Mouse (Mus musculus): Measurements from ENCODE around the gene Dync1h1. TPM values are rescaled to one million over a fixed set of nuclear protein-coding genes. Genes with fewer than 3 reads are reported as not detected.

The Dync1h1 gene
- polyA plus RNA-seq, 1 experiment from 2014 or later = 45.7 TPM

- H3K27ac ChIP-seq (replicated peaks) = no peak overlapping the region; the same call in 1 of the 2 replicates
- H3K4me3 ChIP-seq (replicated peaks) = no peak overlapping the region
- peaks cover 19% of the 10 kb centered on the region for H3K36me3 ChIP-seq
- no peak overlapping the region for H3K9ac ChIP-seq
- H3K4me1 ChIP-seq = peaks cover 10% of the 10 kb centered on the region; the same call in 1 of the 2 replicates
- no peak overlapping the region for H3K4me2 ChIP-seq (replicated peaks)
- no peaks in the 10 kb centered on the region for H3K9me3 ChIP-seq (replicated peaks)
- ATAC-seq (ENCODE audit: insufficient number of reproducible peaks, low FRiP score, low TSS enrichment, low read depth) = no peak
- H3K27me3 ChIP-seq = no peaks in the 10 kb centered on the region
- 60% methylated on average over 11 of the region's 11 CpGs for WGBS
Measured at GRCm38 (mm10) chr12:110608460-110609152, 7.4 kb downstream of the Dync1h1 start.

- Histone ChIP-seq H3K4me3 (replicated peaks) (no peak overlapping the region), H3K4me1 (0 out of 2 replicates have a peak, but pooled peaks cover 6% of the 10 kb centered on the region), H3K27me3 (no peaks in the 10 kb centered on the region), H3K9ac (no peak overlapping the region), H3K36me3 (peaks cover 23% of the 10 kb centered on the region), H3K9me3 (replicated peaks) (no peaks in the 10 kb centered on the region), H3K4me2 (replicated peaks) (no peak overlapping the region), H3K27ac (replicated peaks) (no peak overlapping the region; the same call in 1 of the 2 replicates)
- 70% methylated on average over 9 of the region's 9 CpGs for WGBS
- no peak for ATAC-seq (ENCODE audit: insufficient number of reproducible peaks, low FRiP score, low TSS enrichment, low read depth)
Measured at GRCm38 (mm10) chr12:110609153-110609497, 7.9 kb downstream of the Dync1h1 start.

GRCm38 (mm10) chr12:110610713-110611112, 9.5 kb downstream of the Dync1h1 start:
- Histone ChIP-seq H3K27ac (replicated peaks) (no peak overlapping the region), H3K36me3 (peaks cover 38% of the 10 kb centered on the region), H3K4me3 (replicated peaks) (no peak overlapping the region), H3K4me1 (0 out of 2 replicates have a peak, but pooled peaks cover 6% of the 10 kb centered on the region), H3K9me3 (replicated peaks) (no peaks in the 10 kb centered on the region), H3K9ac (no peak overlapping the region), H3K27me3 (no peaks in the 10 kb centered on the region), H3K4me2 (replicated peaks) (no peak overlapping the region)
- WGBS = 94% methylated on average over 2 of the region's 2 CpGs
- no peak for ATAC-seq (ENCODE audit: insufficient number of reproducible peaks, low FRiP score, low TSS enrichment, low read depth)

- no peak overlapping the region for H3K4me3 ChIP-seq (replicated peaks)
- no peaks in the 10 kb centered on the region for H3K9me3 ChIP-seq (replicated peaks)
- no peaks in the 10 kb centered on the region for H3K27me3 ChIP-seq
- H3K9ac ChIP-seq = no peak overlapping the region
- no peak overlapping the region for H3K27ac ChIP-seq (replicated peaks)
- no peak for ATAC-seq (ENCODE audit: insufficient number of reproducible peaks, low FRiP score, low TSS enrichment, low read depth)
- WGBS = 94% methylated on average over 11 of the region's 11 CpGs
- no peaks in the 10 kb centered on the region for H3K4me1 ChIP-seq
- no peak overlapping the region for H3K4me2 ChIP-seq (replicated peaks)
- peaks cover 99% of the 10 kb centered on the region for H3K36me3 ChIP-seq
Measured at GRCm38 (mm10) chr12:110630056-110630455, 28.8 kb downstream of the Dync1h1 start.

GRCm38 (mm10) chr12:110636293-110636692, 35.0 kb downstream of the Dync1h1 start:
- Histone ChIP-seq H3K27ac (replicated peaks) (no peak overlapping the region), H3K4me3 (replicated peaks) (no peak overlapping the region), H3K9me3 (replicated peaks) (no peaks in the 10 kb centered on the region), H3K36me3 (peaks cover 99% of the 10 kb centered on the region), H3K4me1 (no peaks in the 10 kb centered on the region), H3K9ac (no peak overlapping the region), H3K27me3 (no peaks in the 10 kb centered on the region), H3K4me2 (replicated peaks) (no peak overlapping the region)
- 95% methylated on average over 12 of the region's 12 CpGs for WGBS
- ATAC-seq (ENCODE audit: insufficient number of reproducible peaks, low FRiP score, low TSS enrichment, low read depth) = no peak

- no peak overlapping the region for H3K4me2 ChIP-seq (replicated peaks)
- H3K27ac ChIP-seq (replicated peaks) = no peak overlapping the region
- no peaks in the 10 kb centered on the region for H3K4me1 ChIP-seq
- H3K27me3 ChIP-seq = no peaks in the 10 kb centered on the region
- ATAC-seq (ENCODE audit: insufficient number of reproducible peaks, low FRiP score, low TSS enrichment, low read depth) = no peak
- WGBS = 92% methylated on average over 13 of the region's 13 CpGs
- H3K9me3 ChIP-seq (replicated peaks) = no peaks in the 10 kb centered on the region
- H3K4me3 ChIP-seq (replicated peaks) = no peak overlapping the region
- peaks cover 99% of the 10 kb centered on the region for H3K36me3 ChIP-seq
- no peak overlapping the region for H3K9ac ChIP-seq
Measured at GRCm38 (mm10) chr12:110637507-110638114, 36.4 kb downstream of the Dync1h1 start.

GRCm38 (mm10) chr12:110650241-110650641, 49.0 kb downstream of the Dync1h1 start:
- Histone ChIP-seq H3K27ac (replicated peaks) (no peak overlapping the region), H3K9me3 (replicated peaks) (no peaks in the 10 kb centered on the region), H3K36me3 (peaks cover 92% of the 10 kb centered on the region), H3K4me1 (no peaks in the 10 kb centered on the region), H3K9ac (no peak overlapping the region), H3K4me2 (replicated peaks) (no peak overlapping the region), H3K27me3 (no peaks in the 10 kb centered on the region), H3K4me3 (replicated peaks) (no peak overlapping the region)
- WGBS = 83% methylated on average over 8 of the region's 8 CpGs
- ATAC-seq (ENCODE audit: insufficient number of reproducible peaks, low FRiP score, low TSS enrichment, low read depth) = no peak

GRCm38 (mm10) chr12:110651464-110651863, 50.2 kb downstream of the Dync1h1 start:
- WGBS = 95% methylated on average over 17 of the region's 17 CpGs

GRCm38 (mm10) chr12:110661746-110662145, 60.5 kb downstream of the Dync1h1 start:
- H3K4me3 ChIP-seq (replicated peaks) = no peak overlapping the region
- H3K9me3 ChIP-seq (replicated peaks) = no peaks in the 10 kb centered on the region
- no peak overlapping the region for H3K4me2 ChIP-seq (replicated peaks)
- 91% methylated on average over 14 of the region's 14 CpGs for WGBS
- no peaks in the 10 kb centered on the region for H3K27me3 ChIP-seq
- ATAC-seq (ENCODE audit: insufficient number of reproducible peaks, low FRiP score, low TSS enrichment, low read depth) = no peak
- peaks cover 98% of the 10 kb centered on the region for H3K36me3 ChIP-seq
- no peak overlapping the region for H3K9ac ChIP-seq
- H3K27ac ChIP-seq (replicated peaks) = no peak overlapping the region
- H3K4me1 ChIP-seq = no peaks in the 10 kb centered on the region

More at GRCm38 (mm10) chr12:110651464-110651863, 50.2 kb downstream of the Dync1h1 start:
- H3K27ac ChIP-seq (replicated peaks) = no peak overlapping the region
- H3K9ac ChIP-seq = no peak overlapping the region
- no peaks in the 10 kb centered on the region for H3K27me3 ChIP-seq
- ATAC-seq (ENCODE audit: insufficient number of reproducible peaks, low FRiP score, low TSS enrichment, low read depth) = no peak
- H3K4me2 ChIP-seq (replicated peaks) = no peak overlapping the region
- H3K36me3 ChIP-seq = peaks cover 92% of the 10 kb centered on the region
- no peak overlapping the region for H3K4me3 ChIP-seq (replicated peaks)
- H3K9me3 ChIP-seq (replicated peaks) = no peaks in the 10 kb centered on the region
- no peaks in the 10 kb centered on the region for H3K4me1 ChIP-seq

- Histone ChIP-seq H3K9me3 (replicated peaks) (no peaks in the 10 kb centered on the region), H3K27me3 (no peaks in the 10 kb centered on the region), H3K9ac (no peak overlapping the region), H3K4me1 (no peaks in the 10 kb centered on the region), H3K4me2 (replicated peaks) (no peak overlapping the region), H3K4me3 (replicated peaks) (no peak overlapping the region), H3K36me3 (peaks cover 75% of the 10 kb centered on the region), H3K27ac (replicated peaks) (no peak overlapping the region)
- WGBS = 88% methylated on average over 13 of the region's 13 CpGs
- no peak for ATAC-seq (ENCODE audit: insufficient number of reproducible peaks, low FRiP score, low TSS enrichment, low read depth)
Measured at GRCm38 (mm10) chr12:110667466-110668077, 66.3 kb downstream of the Dync1h1 start.

GRCm38 (mm10) chr12:110674243-110674642, 73.0 kb downstream of the Dync1h1 start:
- Histone ChIP-seq H3K36me3 (0 out of 2 replicates have a peak, but pooled peaks cover 9% of the 10 kb centered on the region), H3K27me3 (no peaks in the 10 kb centered on the region), H3K4me3 (replicated peaks) (no peak overlapping the region), H3K4me1 (no peaks in the 10 kb centered on the region), H3K27ac (replicated peaks) (no peak overlapping the region), H3K9ac (no peak overlapping the region), H3K4me2 (replicated peaks) (no peak overlapping the region), H3K9me3 (replicated peaks) (no peaks in the 10 kb centered on the region)
- whole genome bisulfite sequencing = 48% methylated on average over 5 of the region's 5 CpGs
- no peak for ATAC-seq (ENCODE audit: insufficient number of reproducible peaks, low FRiP score, low TSS enrichment, low read depth)
